Mouse (Mus musculus) cerebellum, adult 11 months (tissue): ENCODE data around the gene Uri1.

Experiments used
- DNase-seq: peaks from one replicate; pipeline ENCODE4 v3.0.0; 2022

Uri1 gene

DNA sequence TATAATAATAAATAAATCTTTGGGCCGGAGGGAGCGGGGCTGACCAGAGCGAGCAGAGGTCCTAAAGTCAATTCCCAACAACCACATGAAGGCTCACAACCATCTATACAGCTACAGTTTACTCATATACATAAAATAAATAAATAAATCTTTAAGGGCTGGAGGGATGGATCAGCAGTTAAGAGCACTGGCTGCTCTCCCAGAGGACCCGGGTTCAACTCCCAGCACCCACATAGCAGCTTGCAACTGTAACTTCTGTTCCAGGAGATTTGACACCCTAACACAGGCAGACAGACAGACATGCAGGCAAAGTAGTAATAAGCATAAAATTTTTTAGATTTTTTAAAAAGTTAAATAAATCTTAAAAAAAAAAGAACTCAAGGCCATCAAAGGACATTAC is 10.5 kb downstream of the Uri1 start:
- no peak for DNase-seq

DNA sequence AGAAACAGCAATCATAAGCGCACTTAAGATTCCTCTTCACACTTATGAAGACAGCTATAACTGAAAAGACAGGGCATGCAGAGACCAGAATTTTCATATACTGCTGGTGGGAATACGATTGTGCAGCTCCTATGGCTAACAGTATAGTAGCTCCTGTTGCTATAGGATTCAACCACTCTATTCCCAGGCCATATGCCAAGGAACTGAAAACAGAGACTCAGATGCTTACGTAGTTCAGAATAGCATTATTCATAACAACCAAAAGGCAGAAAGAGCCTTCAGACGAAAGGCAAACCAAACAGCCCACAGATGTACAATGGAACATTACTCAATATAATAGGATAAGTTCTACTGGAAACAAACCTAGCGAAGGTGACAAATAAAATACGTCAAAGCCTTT is 15.0 kb downstream of the Uri1 start:
- DNase-seq = no peak

DNA sequence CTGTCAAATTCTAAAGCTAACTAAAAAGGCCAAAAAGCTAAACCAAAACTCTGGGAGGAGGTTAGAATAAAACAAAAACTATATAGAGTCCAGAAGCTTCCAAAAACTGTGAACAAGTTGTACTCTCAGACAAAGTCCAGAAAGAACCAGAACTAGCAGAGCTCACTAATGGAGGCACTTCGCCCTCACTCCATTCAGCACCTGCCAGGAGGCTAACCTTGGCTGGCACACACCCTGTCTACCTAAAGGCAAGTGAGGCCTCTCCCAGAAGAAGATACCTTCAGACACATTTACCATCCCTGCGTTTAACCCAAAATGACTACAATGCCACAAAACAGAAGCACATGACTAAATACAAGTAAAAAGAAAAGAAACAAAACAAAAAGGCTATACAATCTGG is 20.9 kb downstream of the Uri1 start:
- no peak for DNase-seq

DNA sequence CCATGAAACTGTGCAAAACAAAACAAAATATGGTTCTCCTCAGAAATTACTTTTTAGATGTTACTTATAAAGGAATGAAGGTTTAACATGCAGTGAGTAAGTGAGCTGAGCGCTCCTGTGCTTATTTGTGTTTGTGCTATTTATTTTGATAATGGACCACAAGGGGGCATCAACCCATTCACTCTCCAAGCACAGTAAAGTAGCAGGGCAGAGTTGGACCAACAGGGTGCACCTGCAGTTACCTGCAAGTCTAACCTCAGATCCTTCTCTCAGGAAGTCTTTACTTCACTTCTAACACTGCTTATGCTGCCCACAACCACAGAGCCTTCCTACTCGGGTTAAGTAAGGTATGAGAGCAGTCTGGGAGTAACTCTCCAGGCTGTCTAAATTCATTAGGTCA is 23.7 kb downstream of the Uri1 start:
- no peak for DNase-seq

DNA sequence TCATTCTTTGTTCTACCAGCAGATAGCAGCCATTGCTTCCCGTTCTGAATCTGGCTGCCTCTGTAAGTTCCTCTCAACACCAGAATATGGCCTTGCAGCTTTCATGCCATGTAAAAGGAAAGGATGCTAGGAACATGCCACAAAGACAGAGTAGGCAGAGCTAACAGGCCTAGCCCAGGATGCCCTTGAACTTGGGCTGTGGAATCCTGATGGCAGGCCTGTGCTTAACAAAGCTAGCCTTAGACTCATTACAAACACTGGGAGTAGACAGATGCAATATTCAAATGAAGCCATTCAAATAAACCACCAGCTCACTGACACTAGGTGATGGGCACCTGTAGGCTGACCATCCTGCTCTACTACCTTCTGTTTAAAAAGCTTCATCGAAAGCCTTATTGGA is 30.5 kb downstream of the Uri1 start:
- DNase-seq = no peak

DNA sequence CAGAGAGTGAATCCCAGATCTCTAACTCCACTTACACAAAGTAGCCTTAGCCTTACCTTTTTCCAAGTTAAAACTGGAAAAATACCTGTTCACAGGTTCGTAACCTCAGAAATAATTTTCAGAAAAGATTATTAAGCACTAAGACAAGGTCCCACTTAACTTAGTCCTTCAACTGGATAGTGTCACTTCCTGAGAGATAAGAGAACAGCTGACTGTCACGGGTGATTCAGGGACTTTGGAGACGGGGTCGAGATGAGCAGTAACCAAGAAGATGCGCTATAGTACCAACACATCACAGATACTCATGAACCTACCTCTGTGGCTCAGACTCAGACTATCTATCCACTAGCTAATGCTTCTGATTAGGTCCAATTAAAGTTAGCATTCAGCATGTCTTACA is 38.5 kb downstream of the Uri1 start:
- no peak for DNase-seq

DNA sequence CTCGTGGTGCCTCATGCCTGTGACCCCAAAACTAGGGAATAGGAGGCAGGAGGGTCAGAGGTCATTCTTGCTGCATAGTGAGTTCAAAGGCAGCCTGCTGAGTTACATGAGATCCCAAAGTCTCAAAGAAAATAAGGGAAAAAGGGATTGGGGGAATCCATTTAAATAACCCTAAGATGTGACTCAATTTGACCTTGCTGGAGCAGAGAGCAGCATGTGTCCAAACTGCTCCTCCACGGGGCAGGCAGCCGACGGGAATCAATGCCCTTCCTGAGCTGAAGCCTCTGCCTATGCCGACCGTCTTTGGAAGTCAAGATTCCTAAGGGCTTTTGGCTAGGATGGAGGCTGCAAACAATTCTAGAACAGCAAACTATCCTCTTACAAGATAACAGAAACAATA is 39.9 kb downstream of the Uri1 start:
- DNase-seq = no peak

DNA sequence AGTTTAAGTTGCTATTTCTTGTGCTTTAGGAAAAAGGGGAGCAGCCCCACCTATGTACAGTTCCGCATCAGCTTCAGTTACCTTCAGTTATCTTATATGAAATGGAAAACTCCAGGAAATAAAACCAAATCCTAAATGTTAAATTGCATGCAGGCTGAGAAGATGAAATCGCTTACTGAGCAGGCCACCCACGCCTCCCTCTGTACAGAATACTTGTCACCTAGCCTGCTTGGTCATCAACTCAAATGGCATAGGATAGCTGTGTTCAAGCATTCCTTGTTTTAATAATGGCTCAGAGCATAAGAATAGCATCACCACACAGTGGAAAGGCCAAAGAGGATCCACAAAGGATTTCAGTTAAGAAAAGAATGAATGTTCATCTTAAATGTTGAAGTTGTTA is 43.6 kb downstream of the Uri1 start:
- no peak for DNase-seq

DNA sequence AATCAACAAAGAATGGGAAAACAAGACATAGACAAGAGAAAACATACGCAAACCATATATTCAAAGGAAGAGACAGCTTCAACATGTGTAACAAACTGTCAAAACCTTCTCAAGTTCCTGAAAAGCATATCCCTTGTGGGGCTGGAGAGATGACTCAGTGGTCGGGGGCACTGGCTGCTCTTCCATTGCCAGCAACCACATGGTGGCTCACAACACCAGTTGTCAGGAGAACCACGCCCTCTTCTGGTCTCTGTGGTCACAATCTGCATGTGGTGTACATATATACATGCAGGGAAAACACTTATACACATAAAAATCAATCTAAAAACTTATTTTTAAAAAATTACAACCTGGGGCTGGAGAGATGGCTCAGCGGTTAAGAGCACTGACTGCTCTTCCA is 44.9 kb downstream of the Uri1 start:
- DNase-seq = no peak

DNA sequence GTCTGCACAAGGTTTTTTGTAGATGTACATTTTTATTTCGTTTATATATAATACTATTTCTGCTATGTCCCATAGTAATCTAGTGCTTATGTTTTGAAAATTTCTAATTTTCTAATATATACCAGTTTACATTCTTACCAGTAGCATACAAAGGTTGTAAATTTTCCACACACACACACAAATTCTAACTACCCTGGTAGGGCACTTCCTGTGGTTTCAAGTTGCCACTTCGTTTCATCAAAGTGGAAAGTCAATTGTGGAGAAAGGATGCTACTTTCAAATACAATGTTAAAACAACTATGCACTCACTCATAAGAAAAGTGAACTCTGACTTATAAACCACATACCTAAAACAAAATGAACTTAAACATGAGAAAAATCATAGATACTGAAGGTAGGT is 45.7 kb downstream of the Uri1 start:
- no peak for DNase-seq

DNA sequence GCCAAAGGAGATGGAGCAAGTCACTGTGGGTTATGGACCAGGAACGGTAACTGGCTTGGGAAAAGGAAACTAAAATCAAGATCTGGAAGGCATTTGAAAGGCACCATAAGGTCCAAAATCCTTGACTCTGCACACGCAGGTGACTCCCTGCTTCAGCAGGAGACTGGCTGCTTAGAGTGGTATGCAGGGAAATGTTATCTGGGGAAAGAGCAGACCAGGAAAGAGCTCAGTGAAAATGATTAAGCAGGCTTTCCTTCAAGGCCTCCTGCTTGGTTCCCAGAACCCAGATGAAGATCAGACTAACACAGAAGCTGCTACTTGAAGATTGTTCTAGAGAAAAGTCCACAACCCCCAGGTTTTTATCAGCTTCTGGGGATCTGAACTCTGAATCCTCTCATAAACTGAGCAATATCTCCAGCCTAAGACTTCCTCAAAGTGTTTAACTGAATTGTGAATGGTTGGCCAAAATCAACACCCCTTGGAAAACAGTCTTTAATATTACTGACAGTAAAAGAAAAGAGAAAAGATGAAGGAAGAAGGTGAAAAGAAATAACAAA is 50.3 kb downstream of the Uri1 start:
- no peak for DNase-seq

DNA sequence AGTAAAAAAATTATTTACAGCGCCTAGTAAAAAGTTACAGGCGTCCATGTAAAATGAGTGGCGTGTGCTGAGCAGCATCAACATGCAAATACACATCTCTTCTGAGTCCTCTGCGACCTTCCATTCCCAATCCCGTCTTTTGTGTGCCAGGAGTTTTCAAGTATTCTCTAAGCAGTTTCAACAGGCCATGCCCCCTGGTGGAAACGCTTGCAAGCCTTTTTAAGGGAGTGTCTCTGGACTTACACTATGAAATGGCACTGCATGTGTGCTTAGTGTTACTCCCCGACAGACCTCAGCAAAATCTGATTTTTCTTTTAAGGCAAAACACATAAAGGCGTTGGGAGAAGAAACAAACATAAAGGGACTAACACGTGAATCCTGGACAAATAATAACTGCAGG is 50.8 kb downstream of the Uri1 start:
- no peak for DNase-seq

DNA sequence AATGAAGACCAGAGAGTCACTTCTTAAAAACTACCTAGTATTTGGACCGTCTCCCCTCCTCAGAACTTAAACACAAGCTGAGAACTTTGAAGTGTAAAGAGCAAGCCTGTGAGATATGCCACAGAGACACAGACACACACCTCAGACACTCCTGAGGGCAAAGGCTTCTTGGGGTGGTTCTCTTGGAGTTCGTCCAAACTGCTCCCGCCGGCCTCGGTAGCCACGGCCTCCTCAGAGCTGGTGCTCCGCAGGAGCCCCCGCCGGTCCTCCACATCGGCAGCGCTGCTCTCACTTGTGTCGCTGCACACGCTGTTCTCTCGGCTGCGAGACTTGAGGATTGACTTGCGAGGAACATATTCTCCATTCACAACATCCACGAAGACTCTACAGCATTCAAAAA is 61.0 kb downstream of the Uri1 start:
- no peak for DNase-seq

DNA sequence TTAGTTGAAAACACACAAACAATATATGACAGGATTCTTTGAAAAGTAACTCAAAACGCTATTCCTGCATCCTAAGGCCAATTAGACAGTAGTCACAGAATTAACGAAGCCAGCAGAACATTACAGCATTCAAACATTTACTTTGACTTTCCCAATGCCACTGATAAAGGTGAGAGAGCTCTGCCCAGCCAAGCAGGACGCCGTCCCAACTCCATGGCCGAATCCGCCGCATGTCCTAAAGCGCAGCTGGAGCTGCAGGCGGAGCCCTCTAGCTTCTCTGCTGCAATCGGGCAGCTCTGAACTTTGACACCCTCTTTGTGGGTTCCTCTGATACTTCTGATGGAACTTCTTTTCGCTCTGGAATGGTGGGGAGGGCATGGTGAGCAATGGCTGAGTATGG is 62.1 kb downstream of the Uri1 start:
- no peak for DNase-seq

DNA sequence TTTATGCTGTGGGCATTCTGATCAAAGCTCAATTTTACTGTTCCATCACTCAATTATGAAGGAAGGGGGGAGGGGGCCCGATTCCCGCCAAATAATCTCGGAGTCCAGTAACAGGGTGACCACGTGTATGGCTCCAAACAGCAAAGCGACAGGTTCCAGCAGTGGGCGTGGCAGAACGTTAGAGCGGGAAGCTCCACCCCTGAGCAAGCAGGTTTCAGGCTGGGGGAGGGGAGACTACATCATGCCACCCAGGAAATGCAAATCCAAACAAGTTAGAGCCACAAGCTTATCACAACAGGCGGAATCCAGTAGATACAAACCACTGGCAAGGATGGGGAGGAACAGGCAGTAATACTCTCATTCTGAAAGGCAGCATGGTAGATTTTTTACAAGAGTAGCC is 71.5 kb downstream of the Uri1 start:
- DNase-seq = no peak

DNA sequence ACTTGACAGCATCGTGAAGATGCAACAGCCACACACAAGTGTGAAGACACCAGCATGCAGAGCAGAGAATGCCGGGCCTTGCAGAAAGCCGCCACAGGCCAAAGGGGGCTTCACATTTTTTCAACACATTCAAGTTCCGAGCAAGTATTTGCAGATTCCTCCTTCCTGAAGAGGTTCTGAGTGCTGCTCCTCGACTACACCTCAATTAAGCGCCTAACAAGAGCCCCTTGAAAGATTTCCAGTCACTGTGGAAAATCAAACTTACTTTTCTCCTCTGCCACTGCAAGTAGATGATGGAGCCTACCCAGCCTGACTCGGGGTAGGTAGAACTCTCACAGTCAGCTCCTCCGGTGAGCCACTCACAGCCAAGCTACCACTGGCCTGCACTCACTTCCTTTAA is 86.9 kb downstream of the Uri1 start:
- no peak for DNase-seq

DNA sequence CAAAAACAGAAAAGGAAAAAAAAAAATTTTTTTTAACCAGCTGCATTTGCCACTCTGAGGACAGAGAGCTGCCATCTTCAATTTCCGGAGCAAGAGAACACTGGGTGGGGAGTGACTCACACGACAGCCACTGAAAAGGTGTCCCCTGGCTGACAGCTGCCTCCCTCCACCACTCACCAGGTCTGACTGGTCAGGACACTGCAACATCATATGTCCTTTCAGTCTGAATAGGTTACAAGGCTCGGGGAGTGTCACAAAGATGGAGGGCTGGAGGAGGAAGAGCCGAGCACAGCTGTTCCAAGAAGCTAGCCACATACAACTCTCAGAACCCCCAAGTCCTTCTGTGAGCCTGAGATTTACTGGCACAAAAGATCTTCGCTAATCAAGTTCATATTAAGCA is 87.6 kb downstream of the Uri1 start:
- DNase-seq = no peak

DNA sequence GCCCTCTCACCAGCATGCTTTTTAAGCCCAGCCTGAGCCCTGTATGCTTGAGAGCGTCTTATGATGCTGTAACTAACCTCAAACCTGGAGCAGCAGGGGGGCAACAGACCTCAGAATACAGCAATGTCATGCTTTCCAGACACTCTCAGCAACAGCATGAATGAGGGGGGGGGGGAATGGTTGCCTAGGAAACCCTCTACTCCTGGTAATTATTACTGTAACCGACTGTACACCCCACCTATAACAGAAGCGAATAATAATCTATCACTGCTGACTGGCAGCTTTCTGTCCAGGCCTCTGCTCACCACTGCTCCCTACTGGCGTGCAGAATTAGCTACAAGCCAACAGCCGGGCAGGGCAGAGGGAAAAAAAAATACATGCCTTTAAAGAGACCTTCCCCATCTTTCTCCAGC is 88.6 kb downstream of the Uri1 start:
- peak; percentile 12 for DNase-seq

DNA sequence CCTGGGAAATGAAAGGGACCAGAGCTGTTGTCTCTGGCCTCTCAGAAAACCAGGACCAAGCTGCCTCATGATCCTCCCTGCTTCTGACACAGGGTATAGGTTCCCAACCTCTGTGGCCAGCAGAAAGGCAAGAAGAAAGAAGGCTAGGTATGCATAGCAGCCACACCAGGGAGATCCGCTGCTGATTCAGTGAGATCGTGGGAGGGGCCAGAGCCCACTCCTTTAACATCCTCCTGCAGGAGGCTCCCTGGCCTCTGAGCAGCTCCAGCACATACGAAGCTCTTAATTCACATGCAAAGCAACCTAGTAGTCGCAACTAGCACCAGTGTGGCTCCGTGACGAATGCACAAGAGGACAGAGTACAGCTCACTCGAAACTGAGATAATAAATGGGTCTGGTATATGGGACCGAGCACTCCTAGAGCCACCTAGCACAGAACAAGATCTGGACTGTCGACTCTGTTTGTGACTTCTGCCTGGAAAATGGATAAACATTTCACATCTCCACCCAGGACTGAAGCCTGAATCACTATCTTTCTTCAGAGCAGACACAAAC is 89.5 kb downstream of the Uri1 start:
- DNase-seq = no peak

DNA sequence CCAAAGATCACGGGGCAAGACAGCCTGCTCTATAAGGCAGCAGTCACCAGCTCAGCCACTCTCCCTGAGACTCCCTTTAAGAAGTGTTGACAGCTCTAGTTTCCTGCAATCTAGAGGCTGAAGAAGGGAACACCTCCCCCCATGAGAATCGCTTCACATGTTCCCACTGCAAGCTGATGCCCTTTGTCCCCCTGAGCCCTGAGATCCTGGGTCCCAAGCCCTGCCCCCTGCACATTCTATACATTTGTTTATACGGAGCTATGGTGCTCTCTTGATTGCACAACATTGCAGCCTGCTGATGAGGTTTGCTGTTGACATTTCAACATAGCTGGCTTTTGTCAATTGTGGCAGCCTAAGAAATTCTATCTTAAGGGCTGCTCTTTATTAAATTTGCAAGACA is 91.7 kb downstream of the Uri1 start:
- no peak for DNase-seq

DNA sequence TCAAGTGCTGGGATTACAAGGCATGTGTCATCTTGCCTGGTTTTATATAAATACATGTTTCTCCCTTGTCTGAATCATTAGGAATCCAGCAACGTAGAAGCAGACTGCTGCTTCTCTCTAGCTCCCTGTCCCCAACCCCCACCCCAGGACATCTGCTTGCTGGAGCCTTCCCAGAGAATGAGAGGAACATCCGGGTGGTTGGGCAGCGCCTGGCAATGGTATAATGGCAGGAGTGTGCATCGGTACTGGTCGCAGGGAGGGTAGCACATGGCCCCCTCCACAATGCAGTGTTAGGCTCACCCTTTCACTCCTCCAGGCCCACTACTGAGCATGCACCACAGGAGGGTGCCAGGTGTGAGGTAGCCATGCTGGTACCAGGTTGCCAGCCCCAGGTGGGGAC is 93.6 kb downstream of the Uri1 start:
- DNase-seq = no peak

DNA sequence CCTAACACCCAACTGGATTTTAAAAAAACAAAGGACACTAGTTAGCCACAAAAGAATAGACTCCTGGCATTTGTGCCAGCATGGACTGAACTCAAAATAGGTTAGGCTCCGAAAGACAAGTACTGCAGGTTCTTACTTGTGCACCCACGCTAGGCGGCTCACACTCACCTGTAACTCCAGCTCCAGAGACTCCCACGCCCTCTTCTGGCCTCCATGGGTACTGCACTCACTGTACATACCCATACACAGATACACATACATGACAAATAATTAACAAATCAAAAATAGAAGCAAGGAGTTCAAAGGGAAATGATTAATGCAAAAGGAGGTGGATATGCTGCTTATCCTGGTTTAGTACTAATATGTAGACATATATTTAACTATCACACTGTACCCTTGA is 100.4 kb downstream of the Uri1 start:
- no peak for DNase-seq

DNA sequence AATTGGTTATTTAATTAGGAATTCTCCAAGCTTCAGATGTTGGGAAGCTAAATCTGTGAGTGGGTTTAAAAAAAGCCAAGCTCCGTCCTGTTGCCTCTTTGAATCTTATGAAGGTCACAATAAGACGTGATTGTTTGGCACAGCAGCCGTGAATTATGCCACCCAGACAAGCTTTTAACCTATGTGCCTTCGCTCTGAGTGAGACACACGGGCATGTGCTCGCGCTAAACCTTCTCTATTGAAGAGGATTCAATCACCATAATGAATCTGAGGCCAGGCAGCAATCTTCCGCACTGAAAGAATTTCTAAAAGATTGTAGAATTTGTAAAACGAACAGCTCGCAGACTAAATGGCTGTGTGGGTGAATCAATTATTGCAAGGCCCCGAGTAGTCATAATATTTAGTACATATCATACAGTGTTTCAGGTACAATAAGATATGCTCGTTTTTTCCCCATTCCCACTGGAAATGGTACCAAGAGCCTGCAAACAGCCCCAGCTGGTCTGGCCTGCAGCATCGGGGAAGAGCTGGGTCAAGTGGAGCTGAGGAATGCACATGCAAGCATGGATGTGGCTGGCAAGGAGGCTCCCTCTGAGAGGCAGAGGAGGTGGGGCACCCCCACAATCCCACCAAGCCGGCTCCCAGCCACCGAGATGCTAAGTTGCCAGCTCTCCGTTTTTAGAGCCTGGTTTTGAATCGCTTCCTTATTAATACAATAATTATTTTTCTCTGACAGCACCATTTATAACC is 101.5 kb downstream of the Uri1 start:
- DNase-seq = no peak

DNA sequence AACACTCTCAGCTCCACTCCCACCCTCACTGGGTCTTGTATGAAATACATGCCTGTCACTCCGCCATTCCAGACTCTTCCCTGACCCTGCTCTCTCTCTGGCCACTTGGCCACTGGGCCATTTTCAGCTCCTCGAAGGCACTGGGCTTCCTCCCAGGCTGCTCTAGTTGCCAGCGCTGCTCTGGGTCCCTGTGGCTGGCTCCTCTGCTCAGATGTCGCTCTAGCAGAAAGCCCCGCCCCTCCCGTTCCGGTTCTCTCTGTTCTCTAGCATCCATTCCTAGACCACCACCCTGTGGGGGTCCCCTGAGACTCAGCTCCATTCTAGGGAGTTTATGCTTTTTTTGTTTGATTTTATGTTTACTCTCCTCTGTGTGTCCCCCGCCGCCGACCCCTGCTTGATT is 104.4 kb downstream of the Uri1 start:
- no peak for DNase-seq
